Mouse (Mus musculus): ENCODE results near the gene Kcnma1. TPM values are rescaled to one million over a fixed set of nuclear protein-coding genes. Genes with fewer than 3 reads are reported as not detected.
A peak's percentile ranks its signal among the peaks of the same experiment; 100 is the strongest.

Kcnma1 gene
- total and polyA plus RNA-seq, 3 experiments = not detected

DNA sequence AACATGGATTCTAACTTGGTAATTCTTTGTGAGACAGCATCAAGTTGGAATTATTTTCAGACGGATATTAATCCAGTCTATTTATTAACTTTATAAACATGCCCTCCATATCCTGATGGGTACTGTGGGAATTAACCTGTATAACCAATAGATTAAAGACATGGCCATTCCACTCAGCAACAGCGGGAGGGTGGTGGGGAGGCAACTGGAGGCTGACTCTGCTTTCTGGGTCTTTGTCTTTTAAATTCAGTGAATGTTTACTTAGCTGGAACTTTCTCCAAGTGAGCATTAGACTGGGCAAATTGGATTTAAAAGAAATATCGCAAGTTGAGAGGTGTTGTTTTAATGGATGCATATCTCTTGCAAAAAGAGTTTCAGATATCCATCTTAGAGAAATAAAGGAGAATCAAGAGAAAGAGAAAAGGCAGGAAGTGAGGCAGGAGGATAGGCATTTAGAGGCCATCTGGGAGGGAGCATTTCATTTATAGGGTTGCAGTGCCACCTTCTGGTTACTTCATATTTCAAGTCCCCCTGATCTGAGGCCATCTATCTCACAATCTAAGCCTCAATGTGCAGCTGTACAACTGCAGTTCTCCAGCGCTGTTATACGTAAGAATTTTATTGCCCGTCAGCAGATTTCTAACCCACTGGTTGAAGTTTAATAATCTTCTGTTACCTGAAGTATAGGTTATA, 613.4 kb downstream of the Kcnma1 start (continued):
- TF ChIP-seq TCF12 (IDR thresholded peaks at IDR 0.05; ENCODE audit: low read depth, low read length) = no peak
- TF ChIP-seq MAZ (IDR thresholded peaks at IDR 0.05; ENCODE audit: low read depth, low read length) = no peak
- peak; percentile 80 for TF ChIP-seq RAD21 (IDR thresholded peaks at IDR 0.05; ENCODE audit: low read depth, low read length)

DNA sequence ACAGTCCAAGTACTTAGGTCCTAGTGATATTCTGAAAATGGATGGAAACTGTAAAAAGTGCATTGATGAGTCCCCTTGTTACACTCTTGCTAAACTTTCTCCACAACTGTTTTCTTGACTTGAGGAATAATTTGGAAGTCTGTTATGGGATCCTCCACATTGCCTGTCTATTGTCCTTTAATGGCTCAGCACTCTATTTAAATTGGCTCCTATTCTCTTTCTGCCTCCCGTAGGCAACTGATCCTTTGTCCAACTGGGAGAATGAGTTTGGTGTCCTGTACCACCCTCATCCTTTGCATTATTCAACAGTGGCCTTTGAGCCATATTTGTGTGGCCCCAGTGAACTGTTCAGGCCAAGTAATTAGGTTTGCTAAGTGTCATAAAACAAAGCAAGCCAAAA, 616.6 kb downstream of the Kcnma1 start:
- no peak overlapping the region for H3K27ac ChIP-seq (ENCODE audit: control insufficient read depth, low read depth, low read length)
- H3K79me2 ChIP-seq (ENCODE audit: control insufficient read depth, insufficient read depth, low read length, poor library complexity) = no peaks in the 10 kb centered on the region
- H3K4me3 ChIP-seq (ENCODE audit: control insufficient read depth in 1 of 2, insufficient read depth in 1 of 2, low read depth in 2 of 2, low read length in 2 of 2) = no peak overlapping the region
- no peaks in the 10 kb centered on the region for H3K9me3 ChIP-seq (replicated peaks; ENCODE audit: insufficient read depth, low read length)
- TF ChIP-seq MXI1 (IDR thresholded peaks at IDR 0.05; ENCODE audit: low read depth, low read length) (no peak), NRF1 (IDR thresholded peaks at IDR 0.05; ENCODE audit: insufficient read depth, low read depth, low read length, poor library complexity, severe bottlenecking) (no peak), ZKSCAN1 (IDR thresholded peaks at IDR 0.05; ENCODE audit: low read depth, low read length) (no peak), MAFK (IDR thresholded peaks at IDR 0.05; ENCODE audit: borderline replicate concordance, low read depth, low read length) (no peak), E2F4 (IDR thresholded peaks at IDR 0.05; ENCODE audit: borderline replicate concordance, low read depth, low read length) (no peak)
- no peaks in the 10 kb centered on the region; a peak in 3 of 4 replicates for H3K27me3 ChIP-seq (ENCODE audit: control insufficient read depth in 1 of 2, insufficient read depth in 2 of 2, low read length in 2 of 2)
- H3K9ac ChIP-seq (ENCODE audit: control insufficient read depth, low read depth, low read length, poor library complexity, severe bottlenecking) = no peak overlapping the region
- no peak for DNase-seq (ENCODE audit: low read depth, low spot score)
- no peaks in the 10 kb centered on the region for H3K36me3 ChIP-seq (ENCODE audit: control insufficient read depth in 1 of 2, insufficient read depth in 2 of 2, low read length in 2 of 2)
- no peaks in the 10 kb centered on the region for H3K4me1 ChIP-seq (ENCODE audit: control insufficient read depth in 1 of 2, insufficient read depth in 2 of 2, low read length in 2 of 2)

DNA sequence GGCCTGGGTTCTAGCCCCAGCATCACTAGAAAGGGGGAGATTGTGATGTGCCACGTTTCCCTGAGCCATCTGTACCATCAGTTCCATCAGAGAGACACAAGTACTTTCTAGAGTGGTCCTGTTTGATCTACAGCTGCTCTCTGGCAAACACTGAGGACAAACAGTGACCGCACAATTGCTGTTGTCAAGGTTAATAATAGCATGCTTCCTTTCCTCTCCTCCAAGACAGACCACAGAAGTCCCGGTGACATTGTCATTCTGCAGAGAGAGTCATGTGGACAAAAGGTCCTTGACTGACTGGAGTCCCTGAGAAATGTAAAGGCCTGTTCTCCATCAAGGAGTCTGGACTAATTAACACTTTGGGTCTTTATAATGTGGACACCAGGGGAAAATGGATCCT, 622.7 kb downstream of the Kcnma1 start:
- no peak for TF ChIP-seq POLR2AphosphoS5 (IDR thresholded peaks at IDR 0.05; ENCODE audit: borderline replicate concordance, low read depth, low read length)
- TF ChIP-seq TAL1 (IDR thresholded peaks at IDR 0.05; ENCODE audit: low read length) = no peak
- no peak for TF ChIP-seq GABPA (IDR thresholded peaks at IDR 0.05; ENCODE audit: low read depth, low read length)
- no peak for TF ChIP-seq RAD21 (IDR thresholded peaks at IDR 0.05; ENCODE audit: low read depth, low read length)
- no peak for TF ChIP-seq SMC3 (IDR thresholded peaks at IDR 0.05; ENCODE audit: low read depth, low read length)
- TF ChIP-seq MYC (IDR thresholded peaks at IDR 0.05; ENCODE audit: low read depth, low read length) = no peak
- TF ChIP-seq CTCF (IDR thresholded peaks at IDR 0.05 in 2 of 3, conservative IDR thresholded peaks at IDR 0.05 in 1 of 3; ENCODE audit: control insufficient read depth in 1 of 3, insufficient read depth in 1 of 3, low read depth in 2 of 3, low read length in 3 of 3, poor library complexity in 1 of 3, severe bottlenecking in 1 of 3) = no peak
- no peaks in the 10 kb centered on the region for H3K4me1 ChIP-seq (ENCODE audit: control insufficient read depth in 1 of 2, insufficient read depth in 2 of 2, low read length in 2 of 2)
- H3K4me3 ChIP-seq (ENCODE audit: control insufficient read depth in 1 of 2, insufficient read depth in 1 of 2, low read depth in 2 of 2, low read length in 2 of 2) = no peak overlapping the region
- no peak overlapping the region for H3K27ac ChIP-seq (ENCODE audit: control insufficient read depth, low read depth, low read length)
- no peaks in the 10 kb centered on the region for H3K36me3 ChIP-seq (ENCODE audit: control insufficient read depth in 1 of 2, insufficient read depth in 2 of 2, low read length in 2 of 2)
- H3K27me3 ChIP-seq (ENCODE audit: control insufficient read depth in 1 of 2, insufficient read depth in 2 of 2, low read length in 2 of 2) = peaks cover 4 to 6% of the 10 kb centered on the region in 2 experiments
- no peaks in the 10 kb centered on the region for H3K9me3 ChIP-seq (replicated peaks; ENCODE audit: insufficient read depth, low read length)
- no peaks in the 10 kb centered on the region for H3K79me2 ChIP-seq (ENCODE audit: control insufficient read depth, insufficient read depth, low read length, poor library complexity)
- H3K9ac ChIP-seq (ENCODE audit: control insufficient read depth, low read depth, low read length, poor library complexity, severe bottlenecking) = no peak overlapping the region
- no peak for DNase-seq (ENCODE audit: low read depth, low spot score)

Data from MEL (cell line).